Mouse (Mus musculus): ENCODE data around the gene Adgrv1. TPM values are rescaled to one million over a fixed set of nuclear protein-coding genes. Genes with fewer than 3 reads are reported as not detected.
"Not testable (repeated sequence)": the region's sequence is repeated elsewhere in the genome, so short reads cannot be mapped to it uniquely, and the experiment has no call there.

Gene Adgrv1
- polyA plus RNA-seq, 1 experiment from 2014 or later = 16.7 TPM

DNA sequence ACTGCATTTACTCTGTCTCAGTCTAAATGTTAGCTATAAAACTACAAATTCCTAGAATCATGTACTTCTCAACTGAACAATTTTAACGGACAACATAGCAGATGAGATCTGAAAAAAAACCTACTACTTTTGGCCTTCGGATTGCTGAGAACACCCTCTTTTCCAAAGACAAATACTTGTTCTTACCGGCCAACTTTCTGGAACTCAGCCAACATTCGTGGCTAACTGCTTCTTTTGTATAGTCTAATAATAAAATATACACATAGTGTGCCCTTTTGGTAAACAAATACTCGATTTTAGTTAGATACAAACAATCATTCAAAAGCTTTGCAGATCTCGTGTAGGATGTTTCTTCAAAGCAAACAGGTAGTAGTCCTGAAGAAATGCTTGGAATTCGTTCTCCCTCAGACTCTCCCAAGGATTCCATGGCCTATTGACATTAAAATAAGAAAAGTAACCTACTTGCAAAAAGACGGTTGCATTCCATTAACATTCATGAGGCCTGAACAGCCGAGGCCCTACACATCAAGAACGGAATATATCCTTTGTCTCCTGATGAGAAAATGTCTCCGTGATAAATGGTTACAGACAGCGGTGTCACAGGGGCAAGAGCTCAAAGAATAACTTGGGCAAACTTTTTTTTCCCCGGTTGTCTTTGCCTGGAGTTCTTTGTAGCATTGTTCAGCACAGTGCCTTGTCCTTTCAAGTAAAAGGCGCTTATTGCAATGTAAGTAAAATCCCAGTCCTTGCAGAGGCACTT, 23.3 kb upstream of the Adgrv1 start:
- H3K4me3 ChIP-seq (replicated peaks; ENCODE audit: low read depth, low read length) = peak overlapping the region; percentile 80
- 1% methylated on average over 14 of the region's 14 CpGs for WGBS
- no peaks in the 10 kb centered on the region for H3K27me3 ChIP-seq (ENCODE audit: control insufficient read depth, insufficient read depth, low read length)
- peak overlapping the region; percentile 80 for H3K4me2 ChIP-seq (ENCODE audit: low read length)
- H3K27ac ChIP-seq (replicated peaks; ENCODE audit: low read depth, low read length) = peak overlapping the region; percentile 91; the same call in 1 of the 2 replicates
- peaks cover 23% of the 10 kb centered on the region for H3K4me1 ChIP-seq (ENCODE audit: control insufficient read depth, insufficient read depth, low read length)
- H3K9me3 ChIP-seq (ENCODE audit: control insufficient read depth, low read length) = no peaks in the 10 kb centered on the region
- no peaks in the 10 kb centered on the region for H3K36me3 ChIP-seq (ENCODE audit: control insufficient read depth, insufficient read depth, low read length)
- no peak overlapping the region; the same call in 1 of the 2 replicates for H3K9ac ChIP-seq (replicated peaks; ENCODE audit: low read length)
- ATAC-seq (ENCODE audit: low FRiP score, low TSS enrichment) (no peak), DNase-seq (peak; percentile 62)

DNA sequence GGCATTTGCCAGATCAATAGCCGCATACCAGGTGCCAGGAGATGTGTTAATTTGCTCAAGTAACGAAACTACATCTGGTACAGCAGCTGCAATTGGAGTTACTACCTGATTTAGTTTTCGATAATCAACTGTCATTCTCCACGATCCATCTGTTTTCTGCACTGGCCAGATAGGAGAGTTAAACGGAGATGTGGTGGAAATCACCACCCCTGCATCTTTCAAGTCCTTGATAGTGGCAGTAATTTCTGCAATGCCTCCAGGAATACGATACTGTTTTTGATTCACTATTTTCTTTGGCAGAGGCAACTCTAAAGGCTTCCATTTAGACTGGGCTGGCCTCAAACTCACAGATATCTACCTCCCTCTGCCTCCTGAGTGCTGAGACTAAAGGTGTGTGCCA, 17.4 kb upstream of the Adgrv1 start:
- H3K27ac ChIP-seq (replicated peaks; ENCODE audit: low read depth, low read length); H3K4me2 ChIP-seq (ENCODE audit: low read length); H3K4me1 ChIP-seq (ENCODE audit: control insufficient read depth, insufficient read depth, low read length); H3K36me3 ChIP-seq (ENCODE audit: control insufficient read depth, insufficient read depth, low read length); H3K4me3 ChIP-seq (replicated peaks; ENCODE audit: low read depth, low read length); H3K9me3 ChIP-seq (ENCODE audit: control insufficient read depth, low read length); H3K9ac ChIP-seq (replicated peaks; ENCODE audit: low read length); DNase-seq; ATAC-seq (ENCODE audit: low FRiP score, low TSS enrichment); H3K27me3 ChIP-seq (ENCODE audit: control insufficient read depth, insufficient read depth, low read length): not testable (repeated sequence)
- WGBS = 78% methylated on average over 5 of the region's 6 CpGs

DNA sequence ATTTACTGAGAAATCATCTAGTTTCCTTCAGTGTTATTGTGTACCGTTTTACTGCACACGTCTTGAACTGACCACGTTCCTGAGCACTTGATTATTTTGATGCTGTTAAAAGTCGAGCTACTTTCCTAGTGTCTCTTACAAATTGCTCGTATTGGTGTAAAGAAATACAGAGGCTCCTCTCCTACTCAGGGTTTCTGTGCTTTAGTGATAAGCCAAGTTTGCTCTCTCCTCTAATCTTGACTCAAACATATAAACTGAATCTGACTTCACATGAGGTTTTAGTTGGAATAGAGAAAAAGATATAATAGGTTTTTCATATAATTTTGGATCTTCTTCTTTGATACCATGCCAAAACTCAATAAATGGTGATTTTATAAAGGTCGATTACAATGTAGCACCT, 13.4 kb upstream of the Adgrv1 start:
- 89% methylated on average over 6 of the region's 6 CpGs for WGBS
- Histone ChIP-seq H3K27me3 (ENCODE audit: control insufficient read depth, insufficient read depth, low read length) (no peaks in the 10 kb centered on the region), H3K4me1 (ENCODE audit: control insufficient read depth, insufficient read depth, low read length) (peaks cover 6% of the 10 kb centered on the region; the same call in 1 of the 2 replicates), H3K27ac (replicated peaks; ENCODE audit: low read depth, low read length) (no peak overlapping the region), H3K4me2 (ENCODE audit: low read length) (no peak overlapping the region), H3K36me3 (ENCODE audit: control insufficient read depth, insufficient read depth, low read length) (no peaks in the 10 kb centered on the region), H3K4me3 (replicated peaks; ENCODE audit: low read depth, low read length) (no peak overlapping the region), H3K9ac (replicated peaks; ENCODE audit: low read length) (no peak overlapping the region), H3K9me3 (ENCODE audit: control insufficient read depth, low read length) (no peaks in the 10 kb centered on the region)
- DNase-seq (no peak), ATAC-seq (ENCODE audit: low FRiP score, low TSS enrichment) (no peak)

DNA sequence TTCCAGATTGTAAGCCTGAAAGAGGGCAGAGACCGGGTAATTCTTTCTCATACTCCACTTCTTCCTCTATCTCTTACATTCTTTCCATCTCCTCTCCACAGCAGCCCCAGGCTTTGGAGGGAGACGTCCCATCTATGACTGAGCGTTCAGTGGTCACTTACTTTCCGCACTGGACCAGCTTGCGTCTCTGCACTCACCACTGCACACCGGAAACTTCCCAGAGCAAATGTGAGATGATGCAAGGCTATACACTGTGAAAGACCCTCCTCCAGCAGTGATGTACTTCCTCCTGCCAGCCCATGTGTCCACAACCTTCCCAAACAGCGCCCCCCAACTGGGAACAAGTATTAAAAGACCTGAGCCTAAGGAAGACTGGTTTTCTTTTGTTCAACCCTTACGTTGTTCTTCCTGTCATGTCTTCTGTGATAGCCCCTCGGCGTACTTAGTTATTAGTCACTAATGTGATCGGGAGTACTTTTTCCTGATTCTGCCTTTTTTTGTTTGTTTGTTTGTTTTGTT, 11.2 kb upstream of the Adgrv1 start:
- 93% methylated on average over 11 of the region's 11 CpGs for WGBS
- Histone ChIP-seq H3K9me3 (ENCODE audit: control insufficient read depth, low read length) (no peaks in the 10 kb centered on the region), H3K4me1 (ENCODE audit: control insufficient read depth, insufficient read depth, low read length) (peaks cover 9% of the 10 kb centered on the region; the same call in 1 of the 2 replicates), H3K36me3 (ENCODE audit: control insufficient read depth, insufficient read depth, low read length) (no peaks in the 10 kb centered on the region), H3K4me2 (ENCODE audit: low read length) (no peak overlapping the region), H3K9ac (replicated peaks; ENCODE audit: low read length) (no peak overlapping the region), H3K4me3 (replicated peaks; ENCODE audit: low read depth, low read length) (no peak overlapping the region), H3K27me3 (ENCODE audit: control insufficient read depth, insufficient read depth, low read length) (no peaks in the 10 kb centered on the region), H3K27ac (replicated peaks; ENCODE audit: low read depth, low read length) (no peak overlapping the region)
- ATAC-seq (ENCODE audit: low FRiP score, low TSS enrichment) = no peak
- DNase-seq = no peak

DNA sequence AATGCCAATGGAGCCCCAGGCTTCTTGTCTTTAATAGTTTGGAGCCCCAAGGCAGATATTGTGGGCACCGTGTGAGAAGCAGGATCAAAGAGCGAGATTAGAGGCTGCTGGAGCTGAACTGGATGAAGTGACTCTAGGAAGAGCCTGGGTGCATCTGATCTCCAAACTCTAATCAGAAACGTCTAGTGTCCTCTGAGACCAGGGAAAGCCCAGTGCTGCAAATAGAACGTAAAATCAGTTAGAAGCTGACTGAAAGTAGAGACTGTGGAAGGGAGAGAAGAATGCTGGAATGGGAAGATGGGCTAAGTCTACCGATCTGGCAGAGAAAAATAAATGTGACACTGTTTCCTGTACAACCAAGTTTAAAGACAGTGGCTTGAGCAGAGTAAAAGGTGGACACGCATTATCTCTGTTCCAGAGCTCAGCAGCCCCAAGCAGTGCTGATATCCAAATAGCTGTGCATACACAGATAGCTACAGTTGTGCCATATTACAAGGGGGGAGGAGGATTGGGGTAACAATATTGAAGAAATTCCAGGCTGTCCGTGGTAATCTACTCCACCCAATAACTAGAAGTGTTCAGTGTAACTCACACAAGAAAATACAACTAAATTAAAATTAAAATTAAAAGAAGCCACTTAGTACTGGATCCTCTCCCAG, 9.7 kb upstream of the Adgrv1 start:
- DNase-seq = peak; percentile 24
- no peak overlapping the region for H3K4me3 ChIP-seq (replicated peaks; ENCODE audit: low read depth, low read length)
- peaks cover 9% of the 10 kb centered on the region; the same call in 1 of the 2 replicates for H3K4me1 ChIP-seq (ENCODE audit: control insufficient read depth, insufficient read depth, low read length)
- no peaks in the 10 kb centered on the region for H3K27me3 ChIP-seq (ENCODE audit: control insufficient read depth, insufficient read depth, low read length)
- WGBS = 38% methylated on average over 7 of the region's 7 CpGs
- no peaks in the 10 kb centered on the region for H3K9me3 ChIP-seq (ENCODE audit: control insufficient read depth, low read length)
- no peak for ATAC-seq (ENCODE audit: low FRiP score, low TSS enrichment)
- H3K4me2 ChIP-seq (ENCODE audit: low read length) = no peak overlapping the region
- H3K27ac ChIP-seq (replicated peaks; ENCODE audit: low read depth, low read length) = no peak overlapping the region
- H3K36me3 ChIP-seq (ENCODE audit: control insufficient read depth, insufficient read depth, low read length) = no peaks in the 10 kb centered on the region
- no peak overlapping the region for H3K9ac ChIP-seq (replicated peaks; ENCODE audit: low read length)

DNA sequence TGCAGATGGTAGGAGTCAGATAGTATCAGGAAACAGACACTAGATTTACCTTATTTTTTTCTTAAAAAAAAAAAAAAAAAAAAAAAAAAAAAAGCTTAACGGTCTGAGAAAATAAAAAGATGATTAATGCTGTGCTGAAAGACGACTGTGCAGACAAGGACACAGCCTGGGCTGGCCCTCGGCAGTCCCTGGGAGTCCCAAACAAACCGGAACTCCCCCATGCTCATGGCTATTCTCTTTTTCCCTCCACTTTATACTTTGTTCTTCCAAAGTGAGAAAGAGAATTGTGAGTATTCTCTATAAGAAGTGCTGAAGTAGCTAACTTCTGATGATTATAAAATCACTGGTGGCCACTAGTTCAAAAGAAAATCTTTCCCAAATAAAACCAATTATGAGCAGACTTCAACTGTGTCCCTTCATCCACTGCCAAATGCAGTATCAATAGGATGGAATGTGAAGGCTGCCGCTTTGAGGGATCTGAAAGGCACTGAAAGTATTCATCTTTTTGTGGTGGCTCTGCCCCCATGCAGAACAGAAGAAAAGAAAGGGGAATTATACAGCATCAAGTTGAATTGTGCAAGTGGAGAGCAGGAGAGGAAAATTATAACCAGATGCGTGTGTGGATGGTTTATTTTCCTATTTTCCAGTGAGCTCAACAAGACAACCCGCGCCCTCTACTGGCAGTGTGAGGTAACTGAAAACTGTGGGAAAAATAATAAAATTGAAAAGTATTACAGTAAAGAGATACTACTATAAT, 8.5 kb upstream of the Adgrv1 start:
- DNase-seq (peak; percentile 88), ATAC-seq (ENCODE audit: low FRiP score, low TSS enrichment) (peak; percentile 60)
- peak overlapping the region; percentile 47 for H3K4me2 ChIP-seq (ENCODE audit: low read length)
- no peak overlapping the region; the same call in 1 of the 2 replicates for H3K9ac ChIP-seq (replicated peaks; ENCODE audit: low read length)
- no peaks in the 10 kb centered on the region for H3K9me3 ChIP-seq (ENCODE audit: control insufficient read depth, low read length)
- H3K4me1 ChIP-seq (ENCODE audit: control insufficient read depth, insufficient read depth, low read length) = peaks cover 9% of the 10 kb centered on the region; the same call in 1 of the 2 replicates
- WGBS = 3% methylated on average over 8 of the region's 8 CpGs
- no peaks in the 10 kb centered on the region for H3K27me3 ChIP-seq (ENCODE audit: control insufficient read depth, insufficient read depth, low read length)
- H3K36me3 ChIP-seq (ENCODE audit: control insufficient read depth, insufficient read depth, low read length) = no peaks in the 10 kb centered on the region
- no peak overlapping the region for H3K4me3 ChIP-seq (replicated peaks; ENCODE audit: low read depth, low read length)
- no peak overlapping the region for H3K27ac ChIP-seq (replicated peaks; ENCODE audit: low read depth, low read length)

DNA sequence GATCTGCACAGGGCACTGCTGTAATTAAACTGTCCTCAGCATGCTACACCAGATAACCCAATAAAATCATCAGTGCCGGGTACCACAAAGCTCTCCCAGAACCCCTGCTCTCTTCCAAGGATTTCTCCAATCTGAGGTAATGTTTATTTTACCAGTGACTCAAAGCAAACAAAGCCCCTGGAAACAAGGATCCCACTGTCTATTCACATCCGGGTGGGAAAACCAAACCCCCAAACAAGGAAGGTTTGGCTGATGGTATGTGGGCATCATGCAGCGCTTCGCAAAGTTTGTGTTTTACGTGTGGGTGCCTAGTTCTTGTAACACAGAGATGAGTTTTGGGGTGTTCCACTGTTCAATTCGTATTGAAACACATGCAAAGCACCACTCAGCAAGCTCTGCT, 7.9 kb upstream of the Adgrv1 start:
- Histone ChIP-seq H3K9me3 (ENCODE audit: control insufficient read depth, low read length) (no peaks in the 10 kb centered on the region), H3K4me3 (replicated peaks; ENCODE audit: low read depth, low read length) (no peak overlapping the region), H3K4me2 (ENCODE audit: low read length) (peak overlapping the region; percentile 47; the same call in 1 of the 2 replicates), H3K9ac (replicated peaks; ENCODE audit: low read length) (no peak overlapping the region), H3K27me3 (ENCODE audit: control insufficient read depth, insufficient read depth, low read length) (no peaks in the 10 kb centered on the region), H3K4me1 (ENCODE audit: control insufficient read depth, insufficient read depth, low read length) (peaks cover 9% of the 10 kb centered on the region; the same call in 1 of the 2 replicates), H3K36me3 (ENCODE audit: control insufficient read depth, insufficient read depth, low read length) (no peaks in the 10 kb centered on the region), H3K27ac (replicated peaks; ENCODE audit: low read depth, low read length) (no peak overlapping the region)
- 42% methylated on average over 6 of the region's 6 CpGs for WGBS
- DNase-seq = peak; percentile 26
- no peak for ATAC-seq (ENCODE audit: low FRiP score, low TSS enrichment)

DNA sequence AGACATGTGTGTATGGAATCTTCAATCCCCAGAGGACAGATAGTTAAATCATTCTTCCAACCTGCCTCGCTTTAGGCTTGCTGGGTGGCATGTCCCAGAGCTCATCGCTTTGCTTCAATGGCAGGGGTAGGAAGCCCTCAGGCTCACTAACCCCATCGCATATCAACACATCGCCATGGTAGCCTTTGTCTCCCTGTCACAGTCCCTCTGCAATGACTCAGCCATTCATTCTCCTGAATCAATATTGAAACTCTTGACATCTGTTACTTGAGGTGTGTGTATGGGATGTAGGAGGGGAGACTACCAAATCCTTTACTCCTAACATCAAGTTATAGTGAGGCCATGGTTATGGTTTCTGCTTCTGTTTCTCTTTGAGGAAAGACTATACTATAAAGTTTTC, 6.7 kb upstream of the Adgrv1 start:
- Histone ChIP-seq H3K4me1 (ENCODE audit: control insufficient read depth, insufficient read depth, low read length) (peaks cover 9% of the 10 kb centered on the region; the same call in 1 of the 2 replicates), H3K27me3 (ENCODE audit: control insufficient read depth, insufficient read depth, low read length) (no peaks in the 10 kb centered on the region), H3K9me3 (ENCODE audit: control insufficient read depth, low read length) (no peaks in the 10 kb centered on the region), H3K9ac (replicated peaks; ENCODE audit: low read length) (no peak overlapping the region), H3K4me2 (ENCODE audit: low read length) (no peak overlapping the region), H3K4me3 (replicated peaks; ENCODE audit: low read depth, low read length) (no peak overlapping the region), H3K36me3 (ENCODE audit: control insufficient read depth, insufficient read depth, low read length) (no peaks in the 10 kb centered on the region), H3K27ac (replicated peaks; ENCODE audit: low read depth, low read length) (no peak overlapping the region)
- 5% methylated on average over 4 of the region's 4 CpGs for WGBS
- peak; percentile 41; the same call in 1 of the 2 replicates for ATAC-seq (ENCODE audit: low FRiP score, low TSS enrichment)
- peak; percentile 41 for DNase-seq
